Mouse (Mus musculus) heart, embryonic 11.5 days (tissue): ENCODE measurements around the gene Prss53. TPM values are rescaled to one million over a fixed set of nuclear protein-coding genes. Genes with fewer than 3 reads are reported as not detected.
A peak's percentile ranks its signal among the peaks of the same experiment; 100 is the strongest.
"Not testable (repeated sequence)": the region's sequence is repeated elsewhere in the genome, so short reads cannot be mapped to it uniquely, and the experiment has no call there.

Source experiments
- ATAC-seq: fragments of 200-750 bp; cut with Nextera tagmentation; replicated peaks from 2 replicates; pipeline ENCODE4 v1.8.0; 2017; ENCODE audit warnings: moderate library complexity; ENCODE audit not compliant: insufficient number of reproducible peaks, low FRiP score, low TSS enrichment
- H3K27ac ChIP-seq: fragments of 300-500 bp; sonication (generic); 2 replicates; pipeline ENCODE4 v1.5.1; 2014; ENCODE audit warnings: mild to moderate bottlenecking, low read depth, low read length
- H3K27me3 ChIP-seq: fragments of 300-500 bp; sonication (generic); 2 replicates; pipeline ENCODE4 v1.6.1; 2014; ENCODE audit warnings: mild to moderate bottlenecking, low read length, mixed read lengths; ENCODE audit not compliant: control insufficient read depth, insufficient read depth
- H3K36me3 ChIP-seq: fragments of 300-500 bp; sonication (generic); 2 replicates; pipeline ENCODE4 v1.6.1; 2014; ENCODE audit warnings: mild to moderate bottlenecking, low read length, moderate library complexity, mixed read lengths; ENCODE audit not compliant: control insufficient read depth, insufficient read depth
- H3K4me1 ChIP-seq: fragments of 300-500 bp; sonication (generic); 2 replicates; pipeline ENCODE4 v1.6.1; 2014; ENCODE audit warnings: low read length; ENCODE audit not compliant: control insufficient read depth, insufficient read depth
- H3K4me2 ChIP-seq: fragments of 300-500 bp; sonication (generic); 2 replicates; pipeline ENCODE4 v1.6.1; 2014; ENCODE audit warnings: mild to moderate bottlenecking, moderate library complexity
- H3K4me3 ChIP-seq: fragments of 300-500 bp; sonication (generic); 2 replicates; pipeline ENCODE4 v1.5.1; 2014; ENCODE audit warnings: low read depth, low read length
- H3K9ac ChIP-seq: fragments of 300-500 bp; sonication (generic); 2 replicates; pipeline ENCODE4 v1.6.1; 2014; ENCODE audit warnings: mild to moderate bottlenecking, low read depth, low read length, moderate library complexity
- H3K9me3 ChIP-seq: fragments of 300-500 bp; sonication (generic); replicated peaks from 2 replicates; pipeline ENCODE4 v1.6.1; 2016; ENCODE audit warnings: low read length; ENCODE audit not compliant: control insufficient read depth
- WGBS: fragments of 180-500 bp; shearing (Covaris S2); extraction: QIAGEN DNeasy Blood & Tissue Kit; methylation state at CpG from one replicate; pipeline ENCODE4 v1.1.7; 2014; ENCODE audit not compliant: insufficient replicate concordance; 5-methylcytosine and 5-hydroxymethylcytosine counted together
- polyA plus RNA-seq: library from polyadenylated mRNA; unstranded; fragments of >200 nt; fragmentation: Nextera tagmentation; extraction: Ambion mirVana; gene quantifications from 2 replicates; pipeline ENCODE4 v1.2.1, GENCODE M21; 2014

Gene Prss53
- polyA plus RNA-seq, 1 experiment from 2014 or later = 0.90 TPM

GRCm38 (mm10) chr7:127858258-127858657, 32.5 kb downstream of the Prss53 start:
- H3K4me2 ChIP-seq = no peak overlapping the region
- H3K9me3 ChIP-seq = no peaks in the 10 kb centered on the region
- no peaks in the 10 kb centered on the region for H3K4me1 ChIP-seq
- H3K4me3 ChIP-seq = no peak overlapping the region
- H3K9ac ChIP-seq = no peak overlapping the region
- ATAC-seq = no peak
- no peak overlapping the region for H3K27ac ChIP-seq
- H3K27me3 ChIP-seq = no peaks in the 10 kb centered on the region
- H3K36me3 ChIP-seq = no peaks in the 10 kb centered on the region
- 81% methylated on average over 6 of the region's 6 CpGs for WGBS

DNA sequence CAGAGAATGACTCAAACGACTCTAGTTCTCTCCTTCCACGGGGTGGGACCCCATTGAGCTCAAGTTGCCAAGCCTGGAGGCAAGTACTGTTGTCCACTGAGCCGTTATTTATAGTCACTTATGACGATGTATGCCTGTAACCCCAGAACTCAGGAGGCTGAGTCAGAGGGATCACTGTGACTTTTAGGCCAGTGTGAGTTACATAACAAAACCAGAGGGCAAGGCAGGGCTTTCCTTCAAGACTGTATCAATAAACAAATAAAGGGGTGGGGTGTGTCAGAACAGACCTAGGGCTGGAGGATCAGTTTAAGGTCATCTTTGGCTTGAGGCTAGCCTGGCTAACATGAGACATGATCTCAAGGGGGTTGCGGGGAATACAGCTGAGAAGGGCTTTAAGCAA, 39.9 kb downstream of the Prss53 start:
- no peak overlapping the region for H3K27ac ChIP-seq
- H3K9ac ChIP-seq = no peak overlapping the region
- H3K4me2 ChIP-seq = no peak overlapping the region
- peaks cover 6% of the 10 kb centered on the region for H3K36me3 ChIP-seq
- no peaks in the 10 kb centered on the region for H3K9me3 ChIP-seq
- no peak for ATAC-seq
- H3K4me3 ChIP-seq = no peak overlapping the region
- H3K27me3 ChIP-seq = no peaks in the 10 kb centered on the region
- WGBS = 64% methylated on average over 5 of the region's 5 CpGs
- H3K4me1 ChIP-seq = no peaks in the 10 kb centered on the region; the same call in 1 of the 2 replicates

GRCm38 (mm10) chr7:127849973-127850875, 40.5 kb downstream of the Prss53 start:
- WGBS = 71% methylated on average over 6 of the region's 6 CpGs
- Histone ChIP-seq H3K27me3 (no peaks in the 10 kb centered on the region), H3K4me3 (no peak overlapping the region), H3K4me1 (no peaks in the 10 kb centered on the region; the same call in 1 of the 2 replicates), H3K9me3 (no peaks in the 10 kb centered on the region), H3K36me3 (peaks cover 6% of the 10 kb centered on the region), H3K27ac (no peak overlapping the region), H3K9ac (no peak overlapping the region), H3K4me2 (no peak overlapping the region)
- ATAC-seq = no peak

- Histone ChIP-seq H3K4me1 (peaks cover 5% of the 10 kb centered on the region; the same call in 1 of the 2 replicates), H3K4me2 (peak overlapping the region; percentile 87), H3K9me3 (no peaks in the 10 kb centered on the region), H3K27me3 (no peaks in the 10 kb centered on the region), H3K36me3 (peaks cover 11% of the 10 kb centered on the region; the same call in 1 of the 2 replicates), H3K4me3 (peak overlapping the region; percentile 91), H3K27ac (peak overlapping the region; percentile 86), H3K9ac (peak overlapping the region; percentile 84)
- ATAC-seq = peak; percentile 64
- WGBS = under 1% methylated on average over 40 of the region's 40 CpGs
Measured at GRCm38 (mm10) chr7:127842001-127842718, 48.6 kb downstream of the Prss53 start.

DNA sequence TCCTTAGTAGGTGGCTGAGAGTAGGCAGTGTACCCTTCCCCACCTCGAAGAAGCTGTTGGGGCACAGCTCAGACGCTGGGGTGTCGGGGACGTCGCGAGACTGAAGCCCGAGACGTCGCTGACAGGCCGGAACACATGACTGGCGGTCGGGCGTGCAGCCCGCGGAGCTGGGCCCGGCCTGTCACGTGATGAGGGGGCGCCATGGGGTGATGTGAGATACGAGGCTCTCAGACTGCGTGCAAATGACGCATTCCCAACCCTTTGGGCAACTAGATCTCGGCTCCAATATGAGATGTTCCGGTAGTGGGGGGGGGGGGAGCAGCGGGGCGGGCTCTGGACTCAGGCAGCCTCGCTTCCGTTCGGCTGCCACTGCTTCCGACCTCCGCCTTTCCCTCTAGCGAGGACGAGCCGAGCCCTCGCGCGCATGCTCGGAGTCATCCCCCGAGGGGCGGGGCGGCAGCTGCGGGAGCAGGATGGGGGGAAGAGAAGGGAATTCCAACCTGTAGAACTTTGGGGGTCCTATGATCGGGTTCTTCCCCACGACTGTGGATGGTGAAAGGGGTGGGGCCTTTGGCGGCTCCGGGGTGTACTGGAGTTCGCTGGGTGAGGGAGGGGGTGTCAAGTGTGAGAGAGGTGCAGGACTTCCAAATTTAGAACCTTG, 49.3 kb downstream of the Prss53 start:
- peak; percentile 88 for ATAC-seq
- no peaks in the 10 kb centered on the region for H3K27me3 ChIP-seq
- peak overlapping the region; percentile 84 for H3K9ac ChIP-seq
- H3K4me3 ChIP-seq = peak overlapping the region; percentile 91
- peak overlapping the region; percentile 87 for H3K4me2 ChIP-seq
- H3K9me3 ChIP-seq = no peaks in the 10 kb centered on the region
- H3K4me1 ChIP-seq = peaks cover 5% of the 10 kb centered on the region; the same call in 1 of the 2 replicates
- peaks cover 7% of the 10 kb centered on the region; the same call in 1 of the 2 replicates for H3K36me3 ChIP-seq
- WGBS = under 1% methylated on average over 46 of the region's 46 CpGs
- H3K27ac ChIP-seq = peak overlapping the region; percentile 86

GRCm38 (mm10) chr7:127840886-127841285, 49.9 kb downstream of the Prss53 start:
- H3K36me3 ChIP-seq = peaks cover 5% of the 10 kb centered on the region; the same call in 1 of the 2 replicates
- peak overlapping the region; percentile 87 for H3K4me2 ChIP-seq
- H3K4me3 ChIP-seq = peak overlapping the region; percentile 91
- H3K9me3 ChIP-seq = no peaks in the 10 kb centered on the region
- no peaks in the 10 kb centered on the region for H3K27me3 ChIP-seq
- peak overlapping the region; percentile 86 for H3K27ac ChIP-seq
- WGBS = 6% methylated on average over 15 of the region's 15 CpGs
- no peak for ATAC-seq
- H3K4me1 ChIP-seq = peaks cover 5% of the 10 kb centered on the region; the same call in 1 of the 2 replicates
- H3K9ac ChIP-seq = peak overlapping the region; percentile 73

DNA sequence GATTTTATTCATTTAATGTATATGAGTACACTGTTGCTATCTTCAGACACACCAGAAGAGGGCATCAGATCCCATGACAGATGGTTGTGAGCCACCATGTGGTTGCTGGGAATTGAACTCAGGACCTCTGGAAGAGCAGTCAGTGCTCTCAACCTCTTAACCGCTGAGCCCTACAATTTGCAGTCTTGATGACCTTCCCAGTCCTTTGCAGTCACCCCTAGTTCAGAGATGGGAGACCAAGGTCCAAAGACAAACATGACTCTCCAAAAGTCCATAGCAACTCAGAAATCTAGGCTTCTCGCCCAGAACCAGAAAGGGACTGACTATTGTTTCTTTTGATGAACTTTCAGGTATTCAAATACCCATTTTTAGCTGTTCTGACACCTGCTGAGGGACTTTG, 50.7 kb downstream of the Prss53 start:
- H3K36me3 ChIP-seq, H3K4me2 ChIP-seq, H3K9ac ChIP-seq, ATAC-seq, H3K27ac ChIP-seq, H3K27me3 ChIP-seq, H3K4me1 ChIP-seq, H3K9me3 ChIP-seq, H3K4me3 ChIP-seq: not testable (repeated sequence)
- WGBS = 75% methylated on average over 2 of the region's 2 CpGs

GRCm38 (mm10) chr7:127837878-127838277, 52.9 kb downstream of the Prss53 start:
- not testable (repeated sequence) for H3K4me3 ChIP-seq, ATAC-seq, H3K4me1 ChIP-seq, H3K9me3 ChIP-seq, H3K27me3 ChIP-seq, H3K4me2 ChIP-seq, H3K9ac ChIP-seq, H3K36me3 ChIP-seq, H3K27ac ChIP-seq
- 77% methylated on average over 4 of the region's 4 CpGs for WGBS
